Mouse (Mus musculus) intestine, postnatal 0 days (tissue): ENCODE measurements at regions not wholly inside any gene's neighbourhood (a gene's known extent, or its start where the extent isn't known, plus 50 kb on each side); places are given as distances from the start of the nearest gene placed in this dataset.

Source experiments
- ATAC-seq: fragments of 200-750 bp; cut with Nextera tagmentation; 2 replicates; pipeline ENCODE4 v1.8.0; 2017; ENCODE audit warnings: mild to moderate bottlenecking, moderate TSS enrichment, moderate library complexity
- H3K27ac ChIP-seq: fragments of 300-500 bp; sonication (generic); 2 replicates; pipeline ENCODE4 v1.5.1; 2014; ENCODE audit warnings: mild to moderate bottlenecking, low read depth, low read length, moderate library complexity
- H3K27me3 ChIP-seq: fragments of 300-500 bp; sonication (generic); replicated peaks from 2 replicates; pipeline ENCODE4 v1.6.1; 2014; ENCODE audit warnings: low read length, mixed read lengths; ENCODE audit not compliant: control insufficient read depth, insufficient read depth
- H3K36me3 ChIP-seq: fragments of 300-500 bp; sonication (generic); 2 replicates; pipeline ENCODE4 v1.6.1; 2014; ENCODE audit warnings: mild to moderate bottlenecking, moderate library complexity; ENCODE audit not compliant: control insufficient read depth, insufficient read depth
- H3K4me1 ChIP-seq: fragments of 300-500 bp; sonication (generic); replicated peaks from 2 replicates; pipeline ENCODE4 v1.6.1; 2014; ENCODE audit warnings: antibody characterized with exemption, low read length, mixed read lengths; ENCODE audit not compliant: control insufficient read depth, insufficient read depth
- H3K4me2 ChIP-seq: fragments of 300-500 bp; sonication (generic); replicated peaks from 2 replicates; pipeline ENCODE4 v1.6.1; 2014; ENCODE audit warnings: low read depth, mild to moderate bottlenecking, moderate library complexity
- H3K4me3 ChIP-seq: fragments of 300-500 bp; sonication (generic); 2 replicates; pipeline ENCODE4 v1.5.1; 2014; ENCODE audit warnings: low read depth, low read length
- H3K9ac ChIP-seq: fragments of 300-500 bp; sonication (generic); 2 replicates; pipeline ENCODE4 v1.6.1; 2014; ENCODE audit warnings: mild to moderate bottlenecking, low read depth, low read length
- H3K9me3 ChIP-seq: fragments of 300-500 bp; sonication (generic); 2 replicates; pipeline ENCODE4 v1.6.1; 2016; ENCODE audit warnings: mixed run types; ENCODE audit not compliant: control insufficient read depth
- CTCF ChIP-seq: sonication (generic); IDR thresholded peaks from 2 replicates; pipeline ENCODE4 v1.5.1; 2016; ENCODE audit warnings: low read depth, mild to moderate bottlenecking, control low read depth, antibody characterized with exemption, moderate library complexity
- WGBS: fragments of 180-500 bp; shearing (Covaris S2); extraction: QIAGEN DNeasy Blood & Tissue Kit; methylation state at CpG from one replicate; pipeline ENCODE4 v1.1.7; 2014; 5-methylcytosine and 5-hydroxymethylcytosine counted together

GRCm38 (mm10) chr1:34642304-34642893 lies 62.9 kb downstream of the Amer3 start:
- no peak for ATAC-seq
- no peak overlapping the region for H3K27ac ChIP-seq
- no peak overlapping the region for H3K4me2 ChIP-seq
- H3K4me1 ChIP-seq = no peaks in the 10 kb centered on the region
- no peak overlapping the region for H3K9ac ChIP-seq
- H3K9me3 ChIP-seq = no peaks in the 10 kb centered on the region
- H3K36me3 ChIP-seq = no peaks in the 10 kb centered on the region
- H3K27me3 ChIP-seq = no peaks in the 10 kb centered on the region
- 35% methylated on average over 13 of the region's 13 CpGs for WGBS
- no peak overlapping the region for H3K4me3 ChIP-seq
- TF ChIP-seq CTCF = peak; percentile 90

- no peak for ATAC-seq
- 86% methylated on average over 10 of the region's 10 CpGs for WGBS
- H3K27me3 ChIP-seq = no peaks in the 10 kb centered on the region
Measured at GRCm38 (mm10) chr1:34653963-34654644, 74.6 kb downstream of the Amer3 start.

GRCm38 (mm10) chr1:34657481-34657880 lies 78.0 kb downstream of the Amer3 start:
- no peaks in the 10 kb centered on the region for H3K36me3 ChIP-seq
- H3K4me2 ChIP-seq = no peak overlapping the region
- no peak overlapping the region for H3K9ac ChIP-seq
- ATAC-seq = no peak
- no peak overlapping the region for H3K27ac ChIP-seq
- H3K4me3 ChIP-seq = no peak overlapping the region
- no peaks in the 10 kb centered on the region for H3K4me1 ChIP-seq
- H3K9me3 ChIP-seq = no peaks in the 10 kb centered on the region
- no peak for TF ChIP-seq CTCF
- H3K27me3 ChIP-seq = no peaks in the 10 kb centered on the region

More at GRCm38 (mm10) chr1:34653963-34654644, 74.6 kb downstream of the Amer3 start:
- Histone ChIP-seq H3K27ac (no peak overlapping the region), H3K4me3 (no peak overlapping the region), H3K9ac (no peak overlapping the region), H3K4me2 (no peak overlapping the region), H3K9me3 (no peaks in the 10 kb centered on the region), H3K36me3 (no peaks in the 10 kb centered on the region), H3K4me1 (no peaks in the 10 kb centered on the region)
- TF ChIP-seq CTCF = no peak

- no peaks in the 10 kb centered on the region for H3K4me1 ChIP-seq
- no peak overlapping the region for H3K4me2 ChIP-seq
- TF ChIP-seq CTCF = no peak
- 69% methylated on average over 4 of the region's 4 CpGs for WGBS
- no peak for ATAC-seq
- H3K27me3 ChIP-seq = no peaks in the 10 kb centered on the region
- no peak overlapping the region for H3K9ac ChIP-seq
- no peaks in the 10 kb centered on the region for H3K9me3 ChIP-seq
- no peaks in the 10 kb centered on the region for H3K36me3 ChIP-seq
- H3K4me3 ChIP-seq = no peak overlapping the region
- no peak overlapping the region for H3K27ac ChIP-seq
Measured at GRCm38 (mm10) chr1:34663875-34664547, 84.6 kb downstream of the Amer3 start.

GRCm38 (mm10) chr1:34664816-34665511 lies 85.5 kb downstream of the Amer3 start:
- H3K27me3 ChIP-seq = no peaks in the 10 kb centered on the region
- H3K4me1 ChIP-seq = no peaks in the 10 kb centered on the region
- 78% methylated on average over 11 of the region's 11 CpGs for WGBS

GRCm38 (mm10) chr1:34665512-34665854 lies 86.0 kb downstream of the Amer3 start:
- TF ChIP-seq CTCF = no peak
- no peak overlapping the region for H3K4me2 ChIP-seq
- H3K9me3 ChIP-seq = no peaks in the 10 kb centered on the region
- no peak overlapping the region for H3K4me3 ChIP-seq
- H3K36me3 ChIP-seq = no peaks in the 10 kb centered on the region
- 83% methylated on average over 5 of the region's 5 CpGs for WGBS
- ATAC-seq = no peak
- H3K4me1 ChIP-seq = no peaks in the 10 kb centered on the region
- no peaks in the 10 kb centered on the region for H3K27me3 ChIP-seq
- no peak overlapping the region for H3K27ac ChIP-seq
- no peak overlapping the region for H3K9ac ChIP-seq

More at GRCm38 (mm10) chr1:34664816-34665511, 85.5 kb downstream of the Amer3 start:
- Histone ChIP-seq H3K27ac (no peak overlapping the region), H3K4me2 (no peak overlapping the region), H3K9ac (no peak overlapping the region), H3K36me3 (no peaks in the 10 kb centered on the region), H3K9me3 (no peaks in the 10 kb centered on the region), H3K4me3 (no peak overlapping the region)
- no peak for ATAC-seq
- TF ChIP-seq CTCF = no peak
